Mouse (Mus musculus) bone marrow, adult 2 months (tissue): ENCODE data around the gene Nav1.
"Not testable (repeated sequence)": the region's sequence is repeated elsewhere in the genome, so short reads cannot be mapped to it uniquely, and the experiment has no call there.

ENCODE experiments used
- CTCF ChIP-seq: fragments of 200-500 bp; IDR thresholded peaks from 2 replicates; pipeline ENCODE4 v1.5.1; 2011; ENCODE audit warnings: low read length, control low read depth; ENCODE audit not compliant: control insufficient read depth, insufficient read depth
- POLR2A ChIP-seq: fragments of 200-500 bp; IDR thresholded peaks from 2 replicates; pipeline ENCODE4 v1.6.1; 2011; ENCODE audit warnings: low read depth, mild to moderate bottlenecking, control low read depth, low read length, borderline replicate concordance; ENCODE audit not compliant: control insufficient read depth

DNA sequence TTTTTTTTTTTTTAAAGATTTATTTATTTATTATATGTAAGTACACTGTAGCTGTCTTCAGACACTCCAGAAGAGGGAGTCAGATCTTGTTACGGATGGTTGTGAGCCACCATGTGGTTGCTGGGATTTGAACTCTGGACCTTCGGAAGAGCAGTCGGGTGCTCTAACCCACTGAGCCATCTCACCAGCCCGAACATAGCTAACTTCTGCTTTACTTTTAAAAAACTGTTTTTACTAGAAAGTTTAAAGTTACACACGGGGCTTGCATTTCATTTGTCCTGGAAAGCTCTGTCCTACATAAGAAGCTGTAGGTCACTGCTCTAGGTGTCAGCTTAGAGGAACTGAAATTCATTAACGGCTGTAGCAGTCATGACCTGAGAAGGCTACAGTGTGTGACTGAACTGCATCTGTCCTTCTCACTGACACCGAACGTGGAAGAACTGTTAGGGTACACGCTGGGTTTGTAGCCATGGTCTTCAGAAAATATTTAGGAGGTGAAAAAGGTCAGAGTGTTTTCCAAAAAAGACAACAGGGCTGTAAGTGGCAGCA is 122.5 kb downstream of the Nav1 start:
- not testable (repeated sequence) for TF ChIP-seq CTCF, POLR2A
